Mouse (Mus musculus) cortical plate, adult 2 months (tissue): ENCODE results near the gene Ccdc89.

Source experiments
- CTCF ChIP-seq: fragments of 200-500 bp; IDR thresholded peaks from 2 replicates; pipeline ENCODE4 v1.5.1; 2011; ENCODE audit warnings: mild to moderate bottlenecking, control low read depth, low read length; ENCODE audit not compliant: insufficient read depth; ENCODE audit errors: extremely low read depth
- POLR2A ChIP-seq: fragments of 200-500 bp; IDR thresholded peaks from 2 replicates; pipeline ENCODE4 v1.6.1; 2011; ENCODE audit warnings: mild to moderate bottlenecking, low read length, control low read depth; ENCODE audit not compliant: insufficient read depth; ENCODE audit errors: extremely low read depth

DNA sequence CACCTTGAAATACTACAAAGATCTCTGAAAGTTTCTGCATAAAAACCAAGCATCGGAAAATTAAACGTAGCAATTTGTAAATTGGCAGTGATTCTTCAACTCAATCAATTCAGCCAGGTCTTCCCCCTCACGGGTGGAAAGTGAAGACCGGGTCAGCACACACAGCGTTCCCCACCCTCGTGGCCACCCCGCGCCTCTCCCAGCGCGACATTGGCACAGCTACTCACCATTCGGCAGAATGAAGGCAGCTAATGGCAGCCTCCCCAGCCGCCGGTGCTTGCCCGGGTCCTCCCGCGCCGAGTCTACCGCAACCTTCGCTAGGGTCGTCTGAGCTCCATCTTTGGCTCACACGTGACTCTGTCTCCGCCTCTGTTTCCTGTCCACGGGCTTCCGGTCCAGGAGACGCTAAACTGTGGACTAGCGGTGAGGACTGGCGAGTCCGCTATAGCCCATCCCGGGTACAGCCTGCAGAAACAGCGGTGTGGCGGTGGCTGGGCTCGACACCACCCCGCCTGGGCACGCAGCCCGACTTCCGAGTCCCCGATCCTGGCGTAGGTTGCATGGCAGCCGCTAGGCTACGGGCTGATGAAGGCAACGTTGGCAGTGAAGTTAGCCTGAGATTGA lies 30.6 kb downstream of the Ccdc89 start, which contains the start of gene Tmem126a:
- TF ChIP-seq POLR2A (peak; percentile 95), CTCF (0 out of 2 replicates have a peak, but pooled peaks have one; percentile 3)
